Mouse (Mus musculus) MEL (cell line): ENCODE data around the gene Tub. TPM values are rescaled to one million over a fixed set of nuclear protein-coding genes. Genes with fewer than 3 reads are reported as not detected.

Experiments
- DNase-seq: peaks from one replicate; pipeline ENCODE4 v3.0.0; 2011; ENCODE audit warnings: low read depth, low spot score
- H3K27ac ChIP-seq: 2 replicates; pipeline ENCODE4 v1.5.1; 2012; ENCODE audit warnings: low read depth, mild to moderate bottlenecking, control low read depth, low read length, moderate library complexity; ENCODE audit not compliant: control insufficient read depth
- H3K27me3 ChIP-seq, 2 experiments: fragments of 150-350 bp in 1 of 2; sonication (generic) in 1 of 2; 2 replicates each; pipeline ENCODE4 v1.6.1; 2012; ENCODE audit warnings: low read length in 2 of 2, mild to moderate bottlenecking in 2 of 2, improper control_type of control experiment in 1 of 2, moderate library complexity in 1 of 2; ENCODE audit not compliant: insufficient read depth in 2 of 2, control insufficient read depth in 1 of 2
- H3K36me3 ChIP-seq, 2 experiments: 2 replicates each; pipeline ENCODE4 v1.6.1; 2012 to 2014; ENCODE audit warnings: low read length in 2 of 2, improper control_type of control experiment in 1 of 2, inconsistent platforms in 1 of 2, mild to moderate bottlenecking in 1 of 2; ENCODE audit not compliant: insufficient read depth in 2 of 2, control insufficient read depth in 1 of 2
- H3K4me1 ChIP-seq, 2 experiments: fragments of 150-350 bp in 1 of 2; sonication (generic) in 1 of 2; 2 replicates each; pipeline ENCODE4 v1.6.1; 2012; ENCODE audit warnings: low read length in 2 of 2, improper control_type of control experiment in 1 of 2, mild to moderate bottlenecking in 1 of 2; ENCODE audit not compliant: insufficient read depth in 2 of 2, control insufficient read depth in 1 of 2
- H3K4me3 ChIP-seq, 2 experiments: fragments of 150-350 bp in 1 of 2; sonication (generic) in 1 of 2; 2 replicates each; pipeline ENCODE4 v1.5.1; 2012; ENCODE audit warnings: low read depth in 2 of 2, low read length in 2 of 2, mild to moderate bottlenecking in 2 of 2, moderate library complexity in 2 of 2, control low read depth in 1 of 2, improper control_type of control experiment in 1 of 2; ENCODE audit not compliant: control insufficient read depth in 1 of 2, insufficient read depth in 1 of 2
- H3K79me2 ChIP-seq: 2 replicates; pipeline ENCODE4 v1.6.1; 2012; ENCODE audit warnings: mild to moderate bottlenecking, low read length, moderate library complexity; ENCODE audit not compliant: control insufficient read depth, poor library complexity, insufficient read depth
- H3K9ac ChIP-seq: 2 replicates; pipeline ENCODE4 v1.6.1; 2012; ENCODE audit warnings: low read depth, mild to moderate bottlenecking, control low read depth, low read length, moderate library complexity; ENCODE audit not compliant: control insufficient read depth, poor library complexity, severe bottlenecking
- H3K9me3 ChIP-seq: fragments of 150-350 bp; sonication (generic); replicated peaks from 2 replicates; pipeline ENCODE4 v1.6.1; 2012; ENCODE audit warnings: mild to moderate bottlenecking, low read length, improper control_type of control experiment, moderate library complexity; ENCODE audit not compliant: insufficient read depth
- CHD1 ChIP-seq: IDR thresholded peaks from 2 replicates; pipeline ENCODE4 v1.6.1; 2012; ENCODE audit warnings: low read depth, mild to moderate bottlenecking, inconsistent platforms, low read length, improper control_type of control experiment
- EP300 ChIP-seq, 2 experiments: IDR thresholded peaks; 2 replicates each; pipeline ENCODE4 v1.6.1; 2011; ENCODE audit warnings: improper control_type of control experiment in 2 of 2, low read length in 2 of 2, low read depth in 1 of 2, mild to moderate bottlenecking in 1 of 2
- ETS1 ChIP-seq: IDR thresholded peaks from 2 replicates; pipeline ENCODE4 v1.6.1; 2012; ENCODE audit warnings: low read depth, mild to moderate bottlenecking, inconsistent platforms, low read length, improper control_type of control experiment, moderate library complexity
- GABPA ChIP-seq: IDR thresholded peaks from 2 replicates; pipeline ENCODE4 v1.6.1; 2012; ENCODE audit warnings: low read depth, mild to moderate bottlenecking, inconsistent platforms, low read length, improper control_type of control experiment, moderate library complexity
- MXI1 ChIP-seq: IDR thresholded peaks from 2 replicates; pipeline ENCODE4 v1.6.1; 2011; ENCODE audit warnings: mild to moderate bottlenecking, low read depth, low read length, improper control_type of control experiment
- POLR2A ChIP-seq, 2 experiments: IDR thresholded peaks; 2 replicates each; pipeline ENCODE4 v1.6.1; 2011 to 2012; ENCODE audit warnings: low read length in 2 of 2, mild to moderate bottlenecking in 2 of 2, control low read depth in 1 of 2, improper control_type of control experiment in 1 of 2, low read depth in 1 of 2, moderate library complexity in 1 of 2; ENCODE audit not compliant: control insufficient read depth in 1 of 2, insufficient read depth in 1 of 2, poor library complexity in 1 of 2
- POLR2AphosphoS5 ChIP-seq: IDR thresholded peaks from 2 replicates; pipeline ENCODE4 v1.6.1; 2012; ENCODE audit warnings: low read depth, borderline replicate concordance, mild to moderate bottlenecking, inconsistent platforms, low read length, moderate library complexity, mixed read lengths
- RAD21 ChIP-seq: IDR thresholded peaks from 2 replicates; pipeline ENCODE4 v1.6.1; 2011; ENCODE audit warnings: mild to moderate bottlenecking, low read depth, low read length, improper control_type of control experiment
- UBTF ChIP-seq: IDR thresholded peaks from 2 replicates; pipeline ENCODE4 v1.6.1; 2012; ENCODE audit warnings: low read depth, mild to moderate bottlenecking, inconsistent platforms, low read length, improper control_type of control experiment, moderate library complexity, borderline replicate concordance; ENCODE audit not compliant: insufficient read depth
- ZKSCAN1 ChIP-seq: IDR thresholded peaks from 2 replicates; pipeline ENCODE4 v1.6.1; 2012; ENCODE audit warnings: low read depth, mild to moderate bottlenecking, inconsistent platforms, low read length, improper control_type of control experiment, moderate library complexity
- ZMIZ1 ChIP-seq: IDR thresholded peaks from 2 replicates; pipeline ENCODE4 v1.6.1; 2012; ENCODE audit warnings: low read depth, mild to moderate bottlenecking, inconsistent platforms, low read length, improper control_type of control experiment, moderate library complexity
- ZNF384 ChIP-seq: IDR thresholded peaks from 2 replicates; pipeline ENCODE4 v1.6.1; 2012; ENCODE audit warnings: low read depth, mild to moderate bottlenecking, inconsistent platforms, low read length, improper control_type of control experiment
- polyA plus RNA-seq, 2 experiments: library from polyadenylated mRNA; stranded (reverse) in 1 of 2; unstranded in 1 of 2; fragments of >175 nt in 1 of 2; fragments of >200 nt in 1 of 2; gene quantifications; 2 replicates each; pipeline versions ENCODE4 v1.2.1 to v1.2.4; 2012; ENCODE audit warnings: low replicate concordance in 2 of 2, low read depth in 1 of 2; ENCODE audit not compliant: insufficient read length in 2 of 2, insufficient read depth in 1 of 2, missing spikeins in 1 of 2
- total RNA-seq: library from RNA; depleted of rRNA; stranded (reverse); fragments of 300-350 nt; gene quantifications from 2 replicates; pipeline ENCODE4 v1.2.3, GENCODE M21; 2012

Gene Tub
- total and polyA plus RNA-seq, 3 experiments, result not detected

- H3K9me3 ChIP-seq, result no peaks in the 10 kb centered on the region
- H3K4me3 ChIP-seq, result no peak overlapping the region
- no peak for DNase-seq
- H3K4me1 ChIP-seq, result no peaks in the 10 kb centered on the region
- H3K9ac ChIP-seq, result no peak overlapping the region
- H3K27ac ChIP-seq, result no peak overlapping the region
- no peaks in the 10 kb centered on the region for H3K79me2 ChIP-seq
- no peaks in the 10 kb centered on the region; a peak in 1 of 4 replicates for H3K27me3 ChIP-seq
- H3K36me3 ChIP-seq, result no peaks in the 10 kb centered on the region
- TF ChIP-seq CHD1 (no peak), ZNF384 (no peak), GABPA (no peak), RAD21 (no peak), EP300 (IDR thresholded peaks at IDR 0.05; ENCODE audit: low read depth in 1 of 2, low read length in 2 of 2) (no peak)
Observed at GRCm38 (mm10) chr7:109069641-109070040, 119.5 kb downstream of the Tub start.

- DNase-seq, result no peak
- H3K27me3 ChIP-seq, result no peaks in the 10 kb centered on the region; a peak in 1 of 4 replicates
- TF ChIP-seq ZMIZ1 (no peak), POLR2AphosphoS5 (no peak), ZKSCAN1 (no peak), ETS1 (no peak), MXI1 (no peak), POLR2A (IDR thresholded peaks at IDR 0.05; ENCODE audit: control insufficient read depth in 1 of 2, insufficient read depth in 1 of 2, low read depth in 1 of 2, low read length in 2 of 2, poor library complexity in 1 of 2) (no peak)
- TF ChIP-seq, all 39 proteins: peak for 0
- Histone ChIP-seq H3K9me3 (no peaks in the 10 kb centered on the region), H3K36me3 (no peaks in the 10 kb centered on the region), H3K79me2 (no peaks in the 10 kb centered on the region), H3K4me3 (no peak overlapping the region), H3K4me1 (no peaks in the 10 kb centered on the region), H3K9ac (no peak overlapping the region), H3K27ac (no peak overlapping the region)
Observed at GRCm38 (mm10) chr7:109072326-109072725, 122.2 kb downstream of the Tub start.

- peak; percentile 35 for DNase-seq
- no peaks in the 10 kb centered on the region for H3K4me1 ChIP-seq
- H3K9ac ChIP-seq, result no peak overlapping the region
- no peaks in the 10 kb centered on the region for H3K27me3 ChIP-seq
- no peak overlapping the region for H3K4me3 ChIP-seq
- H3K9me3 ChIP-seq, result no peaks in the 10 kb centered on the region
- no peaks in the 10 kb centered on the region for H3K79me2 ChIP-seq
- no peaks in the 10 kb centered on the region for H3K36me3 ChIP-seq
- no peak overlapping the region for H3K27ac ChIP-seq
- no peak for TF ChIP-seq ZNF384
- TF ChIP-seq UBTF, result no peak
- TF ChIP-seq, all 39 proteins: peak for 0
Observed at GRCm38 (mm10) chr7:109082269-109083112, 132.4 kb downstream of the Tub start.
